Mouse (Mus musculus): ENCODE data around the gene Fibp.
A peak's percentile ranks its signal among the peaks of the same experiment; 100 is the strongest.
"Not testable (repeated sequence)": the region's sequence is repeated elsewhere in the genome, so short reads cannot be mapped to it uniquely, and the experiment has no call there.

Fibp gene

GRCm38 (mm10) chr19:5487768-5488550, 27.5 kb downstream of the Fibp start, which contains the start of gene Mus81:
Gene Mus81, minus strand, starts transcription at chr19:5488402.
- DNase-seq (ENCODE audit: low read depth in 2 of 2, low spot score in 2 of 2), result peak; percentile 97

GRCm38 (mm10) chr19:5488878-5489571, 28.6 kb downstream of the Fibp start:
- DNase-seq (ENCODE audit: low read depth in 2 of 2, low spot score in 2 of 2), result peak; percentile 90 to 95

- not testable (repeated sequence) for DNase-seq (ENCODE audit: low read depth in 2 of 2, low spot score in 2 of 2)
Observed at GRCm38 (mm10) chr19:5489721-5490120, 29.3 kb downstream of the Fibp start.

GRCm38 (mm10) chr19:5490313-5490897, 30.0 kb downstream of the Fibp start, which contains the start of gene Cfl1:
Gene Cfl1, plus strand, starts transcription at chr19:5490455.
- peak; percentile 87 to 91 for DNase-seq (ENCODE audit: low read depth in 2 of 2, low spot score in 2 of 2)

- DNase-seq (ENCODE audit: low read depth in 2 of 2, low spot score in 2 of 2), result peak; percentile 80 to 86
Observed at GRCm38 (mm10) chr19:5490898-5491708, 30.7 kb downstream of the Fibp start.

GRCm38 (mm10) chr19:5492641-5493040, 32.2 kb downstream of the Fibp start:
- no peak for DNase-seq (ENCODE audit: low read depth in 2 of 2, low spot score in 2 of 2)

- DNase-seq (ENCODE audit: low read depth in 2 of 2, low spot score in 2 of 2), result not testable (repeated sequence)
Observed at GRCm38 (mm10) chr19:5493301-5493721, 32.9 kb downstream of the Fibp start.

- no peak for DNase-seq (ENCODE audit: low read depth in 2 of 2, low spot score in 2 of 2)
Observed at GRCm38 (mm10) chr19:5494314-5494713, 33.9 kb downstream of the Fibp start.

- no peak for DNase-seq (ENCODE audit: low read depth in 2 of 2, low spot score in 2 of 2)
Observed at GRCm38 (mm10) chr19:5495353-5496051, 35.1 kb downstream of the Fibp start.

- DNase-seq (ENCODE audit: low read depth in 2 of 2, low spot score in 2 of 2), result no peak
Observed at GRCm38 (mm10) chr19:5496052-5496370, 35.6 kb downstream of the Fibp start.

GRCm38 (mm10) chr19:5500330-5500875, 40.0 kb downstream of the Fibp start:
- no peak for DNase-seq (ENCODE audit: low read depth in 2 of 2, low spot score in 2 of 2)

- DNase-seq (ENCODE audit: low read depth in 2 of 2, low spot score in 2 of 2), result no peak
Observed at GRCm38 (mm10) chr19:5503687-5504086, 43.3 kb downstream of the Fibp start, which contains the start of gene 1700020D05Rik. Gene 1700020D05Rik, minus strand, starts transcription at chr19:5503787.

GRCm38 (mm10) chr19:5510031-5511026, 49.9 kb downstream of the Fibp start, which contains the start of gene Snx32:
Gene Snx32, minus strand, starts transcription at chr19:5510538.
- peak; percentile 87 to 88 for DNase-seq (ENCODE audit: low read depth in 2 of 2, low spot score in 2 of 2)

- no peak for DNase-seq (ENCODE audit: low read depth in 2 of 2, low spot score in 2 of 2)
Observed at GRCm38 (mm10) chr19:5511074-5511632, 50.7 kb downstream of the Fibp start.

- no peak for DNase-seq (ENCODE audit: low read depth in 2 of 2, low spot score in 2 of 2)
Observed at GRCm38 (mm10) chr19:5512091-5513004, 51.9 kb downstream of the Fibp start.

GRCm38 (mm10) chr19:5513005-5513349, 52.6 kb downstream of the Fibp start:
- DNase-seq (ENCODE audit: low read depth in 2 of 2, low spot score in 2 of 2), result no peak
